Mouse (Mus musculus): ENCODE results near the gene Rara. TPM values are rescaled to one million over a fixed set of nuclear protein-coding genes. Genes with fewer than 3 reads are reported as not detected.
"Not testable (repeated sequence)": the region's sequence is repeated elsewhere in the genome, so short reads cannot be mapped to it uniquely, and the experiment has no call there.

Rara gene
- total RNA-seq (2021) = 10 to 100 TPM; 16.6 to 16.9 TPM

DNA sequence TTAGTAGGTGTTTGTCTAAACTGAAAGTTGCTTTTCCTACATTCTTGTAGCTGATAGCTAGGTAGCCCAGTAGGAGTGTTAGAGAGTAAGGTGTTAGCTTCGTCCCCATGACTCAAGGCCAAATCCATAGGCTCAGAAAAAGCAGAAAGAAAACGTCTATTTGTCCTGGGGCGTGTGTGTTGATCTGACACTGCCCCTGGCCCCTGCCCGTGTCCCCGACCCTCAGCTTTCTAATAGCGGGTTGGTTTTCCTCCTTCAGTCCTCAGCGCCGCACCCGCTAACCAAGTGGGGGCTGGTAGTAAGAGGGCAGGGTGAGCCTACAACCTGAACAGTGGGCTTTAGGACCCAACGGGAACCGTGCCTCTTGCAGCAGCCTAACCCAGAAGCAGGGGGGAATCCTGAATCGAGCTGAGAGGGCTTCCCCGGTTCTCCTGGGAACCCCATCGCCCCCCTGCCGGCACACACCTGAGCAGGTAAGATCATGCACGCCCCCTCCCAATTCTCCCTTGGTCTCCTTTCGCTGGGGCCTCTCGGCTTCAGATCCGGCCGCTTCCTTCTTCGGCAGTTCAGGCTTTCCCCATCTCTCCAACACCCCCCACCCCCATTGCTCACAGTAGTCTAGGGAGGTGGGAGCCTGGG, at the start of gene Rara:
Gene Rara (plus strand): TSS at position 381 of the 639 bp plus-strand sequence.
- DNase-seq (ENCODE audit: extremely low spot score in 1 of 2, low spot score in 2 of 2) = peak in 1 of 2 experiments; percentile 47
- intact Hi-C loops (cut with DNase I) = loop anchor here (10.0 kb wide), 1 partner anchor 227 kb away; the partner anchor contains the start of gene Ccr7

- intact Hi-C loops (cut with DNase I) = no loop called here
- no peak for DNase-seq (ENCODE audit: extremely low spot score in 1 of 2, low spot score in 2 of 2)
Measured at GRCm38 (mm10) chr11:98887703-98888102, 39.9 kb upstream of the Rara start.

GRCm38 (mm10) chr11:98889077-98889476, 38.5 kb upstream of the Rara start:
- intact Hi-C loops (cut with DNase I) = no loop called here

GRCm38 (mm10) chr11:98889977-98890376, 37.6 kb upstream of the Rara start:
- intact Hi-C loops (cut with DNase I) = no loop called here
- DNase-seq (ENCODE audit: extremely low spot score in 1 of 2, low spot score in 2 of 2) = no peak

More at GRCm38 (mm10) chr11:98889077-98889476, 38.5 kb upstream of the Rara start:
- DNase-seq (ENCODE audit: extremely low spot score in 1 of 2, low spot score in 2 of 2) = no peak

DNA sequence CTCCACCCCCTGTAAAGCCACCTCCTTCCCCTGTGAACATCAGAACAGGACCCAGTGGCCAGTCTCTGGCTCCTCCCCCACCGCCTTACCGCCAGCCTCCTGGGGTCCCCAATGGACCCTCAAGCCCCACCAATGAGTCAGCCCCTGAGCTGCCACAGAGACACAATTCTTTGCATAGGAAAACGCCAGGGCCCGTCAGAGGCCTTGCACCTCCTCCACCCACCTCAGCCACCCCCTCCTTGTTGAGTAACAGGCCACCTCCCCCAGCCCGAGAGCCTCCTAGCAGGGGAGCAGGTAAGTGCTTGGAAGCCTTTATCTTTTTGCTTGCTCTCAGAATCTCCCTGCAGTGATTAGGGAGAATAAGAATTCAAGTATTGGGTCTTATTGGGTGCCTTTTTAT, 35.2 kb upstream of the Rara start:
- intact Hi-C loops (cut with DNase I) = no loop called here
- DNase-seq (ENCODE audit: extremely low spot score in 1 of 2, low spot score in 2 of 2) = no peak

- no peak for DNase-seq (ENCODE audit: extremely low spot score in 1 of 2, low spot score in 2 of 2)
- intact Hi-C loops (cut with DNase I) = no loop called here
Measured at GRCm38 (mm10) chr11:98900529-98901125, 27.0 kb upstream of the Rara start.

DNA sequence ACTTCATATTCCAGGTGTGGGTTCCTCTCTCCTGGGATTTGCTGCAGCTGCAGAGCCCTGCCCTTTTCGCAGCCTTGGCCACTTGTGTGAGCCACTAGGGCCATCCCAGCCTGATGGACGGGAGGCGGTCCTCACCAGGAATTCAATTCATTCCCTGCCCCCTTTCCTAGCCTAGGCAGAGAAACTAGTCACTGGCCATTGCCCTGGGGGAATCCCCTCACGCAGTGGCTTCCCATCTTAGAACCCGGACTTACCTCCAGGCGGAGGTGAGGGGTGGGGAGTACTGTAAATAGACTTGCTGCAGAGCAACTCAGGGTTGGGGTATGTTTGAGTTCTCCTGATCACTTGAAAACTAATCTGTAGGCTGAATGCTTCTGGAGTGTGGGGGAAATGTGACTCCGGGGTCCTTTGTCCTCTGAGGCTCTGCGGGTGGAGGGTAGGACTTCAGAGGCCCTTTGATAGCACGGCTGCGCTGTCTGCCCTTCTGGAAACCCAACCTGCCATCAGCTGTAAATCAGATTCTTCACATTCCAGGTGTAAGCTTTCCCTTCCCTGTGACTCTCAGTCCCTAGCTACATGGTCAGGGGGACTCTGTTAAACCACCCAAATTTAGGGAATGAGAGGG, 24.9 kb upstream of the Rara start:
- intact Hi-C loops (cut with DNase I) = no loop called here
- no peak for DNase-seq (ENCODE audit: extremely low spot score in 1 of 2, low spot score in 2 of 2)

GRCm38 (mm10) chr11:98904577-98904976, 23.0 kb upstream of the Rara start:
- DNase-seq (ENCODE audit: extremely low spot score in 1 of 2, low spot score in 2 of 2) = no peak
- intact Hi-C loops (cut with DNase I) = no loop called here

GRCm38 (mm10) chr11:98905033-98905432, 22.6 kb upstream of the Rara start:
- no peak for DNase-seq (ENCODE audit: extremely low spot score in 1 of 2, low spot score in 2 of 2)
- intact Hi-C loops (cut with DNase I) = loop anchor here (5.0 kb wide), 1 partner anchor 43 kb away; the partner anchor contains the start of gene Wipf2

DNA sequence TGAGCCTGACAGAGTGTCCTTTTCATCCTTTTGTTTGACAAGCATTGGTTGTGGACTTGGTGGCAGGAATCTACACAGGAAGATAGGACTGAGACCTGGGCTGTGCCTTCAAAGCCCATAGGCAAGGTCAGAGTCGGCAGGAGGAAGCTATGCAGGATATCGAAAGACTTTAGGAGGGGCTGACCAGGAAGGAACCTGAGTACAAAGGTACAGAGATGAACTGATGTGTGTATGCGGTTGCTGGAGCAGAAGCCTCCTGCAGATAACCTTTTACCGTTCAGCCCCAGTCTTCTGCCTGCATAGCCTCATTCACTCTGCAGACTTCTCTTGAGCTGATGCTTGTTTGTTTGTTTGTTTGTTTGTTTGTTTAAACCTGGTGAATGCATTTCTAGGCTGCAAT, 22.0 kb upstream of the Rara start:
- DNase-seq (ENCODE audit: extremely low spot score in 1 of 2, low spot score in 2 of 2) = no peak
- intact Hi-C loops (cut with DNase I) = loop anchor here (5.0 kb wide), 1 partner anchor 43 kb away; the partner anchor contains the start of gene Wipf2

GRCm38 (mm10) chr11:98907063-98907436, 20.6 kb upstream of the Rara start:
- intact Hi-C loops (cut with DNase I) = loop anchor here (5.0 kb wide), 1 partner anchor 45 kb away; the partner anchor contains the start of gene Wipf2

DNA sequence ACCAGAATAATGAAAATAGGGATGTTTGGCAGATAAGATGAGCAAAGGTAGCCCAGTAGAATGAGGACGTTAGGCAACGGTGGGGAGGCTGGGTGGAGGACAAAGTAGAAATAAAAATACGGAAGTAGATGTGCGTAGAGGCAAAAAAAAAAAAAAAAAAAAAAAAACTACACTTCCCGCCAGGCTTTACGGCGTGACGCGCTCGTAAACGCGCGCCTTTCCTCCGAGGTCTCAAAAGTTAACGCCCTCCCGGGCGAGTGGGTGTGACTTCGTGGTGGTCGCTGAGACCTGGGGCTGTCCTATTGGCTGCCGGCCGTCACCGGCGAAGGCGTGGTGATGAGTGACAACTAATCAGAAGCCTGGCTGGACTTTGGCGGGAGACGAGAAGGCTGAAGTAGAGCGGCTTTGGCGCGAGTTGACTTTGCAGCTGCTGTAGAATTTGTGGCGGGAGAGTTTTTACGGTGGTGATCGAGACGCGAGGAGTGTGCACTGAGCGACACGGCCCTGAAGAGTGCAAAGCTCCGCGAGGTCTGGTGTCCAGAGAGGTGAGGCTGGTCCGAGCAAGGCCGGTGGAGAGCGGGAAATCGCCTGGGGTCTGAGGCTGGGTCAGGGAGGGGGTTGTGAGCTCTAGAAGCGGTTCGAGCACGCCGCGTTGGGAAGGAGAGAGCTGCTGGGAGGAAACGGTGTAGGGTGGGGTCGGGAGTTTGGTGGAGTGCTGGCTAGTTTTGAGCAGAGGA, 20.0 kb upstream of the Rara start, which contains the start of gene Cdc6:
Gene Cdc6 (plus strand): TSS at position 365 of the 737 bp plus-strand sequence.
- peak; percentile 95 to 99 for DNase-seq (ENCODE audit: extremely low spot score in 1 of 2, low spot score in 2 of 2)
- intact Hi-C loops (cut with DNase I) = loop anchor here (5.0 kb wide), 1 partner anchor 45 kb away; the partner anchor contains the start of gene Wipf2

More at GRCm38 (mm10) chr11:98907063-98907436, 20.6 kb upstream of the Rara start:
- DNase-seq (ENCODE audit: extremely low spot score in 1 of 2, low spot score in 2 of 2) = no peak

DNA sequence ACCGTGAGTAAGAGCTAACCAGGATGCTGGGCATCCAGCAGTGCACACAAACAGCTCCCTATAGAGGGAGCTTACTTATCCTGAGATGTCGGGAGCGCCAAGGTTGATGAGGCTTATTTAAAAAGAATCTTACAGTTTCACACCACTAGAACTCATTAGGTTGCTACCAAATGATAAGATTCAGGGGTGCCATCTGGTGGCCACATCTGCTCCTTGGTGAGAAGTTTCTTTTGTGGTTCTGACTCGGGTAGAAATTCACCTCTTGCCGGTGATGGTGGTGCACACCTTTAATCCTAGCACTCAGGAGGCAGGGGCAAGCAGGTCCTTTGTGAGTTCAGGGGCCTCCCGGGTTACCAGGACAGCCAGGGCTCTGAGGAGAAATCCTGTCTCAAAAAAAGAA, 18.0 kb upstream of the Rara start:
- DNase-seq (ENCODE audit: extremely low spot score in 1 of 2, low spot score in 2 of 2) = peak; percentile 69 to 80
- intact Hi-C loops (cut with DNase I) = loop anchor here (5.0 kb wide), 2 partner anchors 47 to 207 kb away; partner anchors contain the start of genes Csf3 and Wipf2

- intact Hi-C loops (cut with DNase I) = loop anchor here (5.0 kb wide), 1 partner anchor 208 kb away; the partner anchor contains the start of gene Csf3
- no peak for DNase-seq (ENCODE audit: extremely low spot score in 1 of 2, low spot score in 2 of 2)
Measured at GRCm38 (mm10) chr11:98910415-98910814, 17.2 kb upstream of the Rara start.

DNA sequence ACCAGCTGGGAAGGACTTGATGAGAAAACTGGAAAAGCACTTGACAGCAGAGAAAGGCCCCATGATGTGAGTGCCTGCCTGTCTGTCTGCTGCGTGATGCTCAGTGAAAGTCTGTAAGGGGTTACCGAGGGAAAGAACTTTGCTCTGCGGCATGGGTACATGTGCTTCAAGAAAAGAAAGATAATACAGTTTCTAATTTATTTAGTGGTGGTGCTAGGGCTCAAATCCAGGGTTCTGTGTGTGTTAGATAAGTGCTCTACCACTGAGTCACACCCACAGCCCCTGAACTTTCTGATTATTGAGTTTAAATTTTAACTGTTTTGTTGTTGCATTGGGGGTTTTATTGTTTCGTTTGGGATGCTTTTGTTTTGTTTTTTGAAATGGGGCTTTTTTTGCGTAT, 16.1 kb upstream of the Rara start:
- intact Hi-C loops (cut with DNase I) = loop anchor here (5.0 kb wide), 1 partner anchor 209 kb away; the partner anchor contains the start of gene Csf3
- DNase-seq (ENCODE audit: extremely low spot score in 1 of 2, low spot score in 2 of 2) = no peak

GRCm38 (mm10) chr11:98914196-98914595, 13.4 kb upstream of the Rara start:
- intact Hi-C loops (cut with DNase I) = loop anchor here (5.0 kb wide), 1 partner anchor 212 kb away; the partner anchor contains the start of gene Csf3
- DNase-seq (ENCODE audit: extremely low spot score in 1 of 2, low spot score in 2 of 2) = no peak

- intact Hi-C loops (cut with DNase I); DNase-seq (ENCODE audit: extremely low spot score in 1 of 2, low spot score in 2 of 2): not testable (repeated sequence)
Measured at GRCm38 (mm10) chr11:98916376-98916775, 11.2 kb upstream of the Rara start.

DNA sequence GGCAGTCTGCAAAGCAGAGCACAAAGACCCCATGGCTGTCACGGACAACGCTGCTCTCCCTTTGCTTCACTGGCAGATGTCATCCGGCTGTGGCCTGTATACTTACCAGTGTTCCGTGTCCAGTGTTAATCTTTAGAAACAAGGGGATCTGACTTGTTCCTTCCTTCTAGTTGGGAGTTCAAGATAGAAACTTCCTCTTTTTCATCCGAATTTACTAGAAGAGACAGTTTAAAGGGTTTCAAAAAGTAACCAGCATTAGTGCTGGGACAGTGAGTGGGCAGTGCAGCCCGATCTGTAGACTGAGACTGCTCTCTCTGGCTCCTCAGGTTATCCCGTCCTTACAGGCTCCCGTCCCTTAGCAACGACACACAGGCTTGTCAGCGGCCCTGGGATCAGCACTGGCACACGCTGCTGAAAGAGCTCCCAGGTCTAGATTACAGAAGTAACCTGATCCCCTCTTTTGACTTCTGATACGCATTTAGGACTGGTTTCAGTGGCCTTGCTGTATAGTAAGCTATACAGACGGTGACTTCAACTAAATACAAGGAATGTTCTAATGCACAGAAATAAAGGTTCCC, 10.1 kb upstream of the Rara start:
- intact Hi-C loops (cut with DNase I) = no loop called here
- no peak for DNase-seq (ENCODE audit: extremely low spot score in 1 of 2, low spot score in 2 of 2)

Data from left cerebral cortex, postnatal 10 days (tissue).